Mouse (Mus musculus): ENCODE measurements around the gene Reln. TPM values are rescaled to one million over a fixed set of nuclear protein-coding genes. Genes with fewer than 3 reads are reported as not detected.

Reln gene
- total and polyA plus RNA-seq, 2 experiments, result 40.5 to 78.3 TPM

DNA sequence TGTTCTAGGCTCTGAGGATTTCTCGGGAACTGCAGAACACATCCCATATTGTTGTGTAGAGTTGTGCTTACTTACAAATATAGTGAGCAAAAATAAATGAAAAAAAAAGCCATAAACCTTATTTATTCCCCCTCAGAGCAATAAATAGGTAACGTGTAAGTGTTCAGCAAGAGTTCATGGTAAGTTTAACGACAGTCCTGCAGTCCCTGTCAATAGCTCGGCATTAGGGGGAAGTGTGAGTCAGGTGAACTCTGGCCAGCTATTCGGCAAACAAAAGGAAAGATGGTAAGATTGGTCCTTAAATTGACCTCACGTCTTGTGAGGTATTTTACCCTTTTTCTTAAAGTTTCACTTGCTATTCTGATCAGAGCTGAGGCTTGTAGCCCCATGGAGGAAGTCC lies 497.1 kb downstream of the Reln start:
- Histone ChIP-seq H3K36me3 (ENCODE audit: control insufficient read depth, insufficient read depth, low read length) (no peaks in the 10 kb centered on the region), H3K4me1 (ENCODE audit: control insufficient read depth, insufficient read depth, low read length) (no peaks in the 10 kb centered on the region), H3K4me3 (ENCODE audit: insufficient read depth, low read depth, low read length) (no peak overlapping the region), H3K27ac (replicated peaks; ENCODE audit: insufficient read depth, low read depth, low read length) (no peak overlapping the region), H3K79me2 (ENCODE audit: control insufficient read depth, insufficient read depth, low read length) (no peaks in the 10 kb centered on the region), H3K27me3 (ENCODE audit: control insufficient read depth, insufficient read depth, low read length) (no peaks in the 10 kb centered on the region), H3K9ac (ENCODE audit: low read depth, low read length) (no peak overlapping the region)
- DNase-seq (ENCODE audit: extremely low read depth, low read depth, low spot score), result no peak
- TF ChIP-seq POLR2A (IDR thresholded peaks at IDR 0.05; ENCODE audit: extremely low read depth, insufficient read depth, low read length) (no peak), CTCF (IDR thresholded peaks at IDR 0.05; ENCODE audit: low read depth, low read length) (no peak)
- 46% methylated on average over 6 of the region's 6 CpGs for whole genome bisulfite sequencing

DNA sequence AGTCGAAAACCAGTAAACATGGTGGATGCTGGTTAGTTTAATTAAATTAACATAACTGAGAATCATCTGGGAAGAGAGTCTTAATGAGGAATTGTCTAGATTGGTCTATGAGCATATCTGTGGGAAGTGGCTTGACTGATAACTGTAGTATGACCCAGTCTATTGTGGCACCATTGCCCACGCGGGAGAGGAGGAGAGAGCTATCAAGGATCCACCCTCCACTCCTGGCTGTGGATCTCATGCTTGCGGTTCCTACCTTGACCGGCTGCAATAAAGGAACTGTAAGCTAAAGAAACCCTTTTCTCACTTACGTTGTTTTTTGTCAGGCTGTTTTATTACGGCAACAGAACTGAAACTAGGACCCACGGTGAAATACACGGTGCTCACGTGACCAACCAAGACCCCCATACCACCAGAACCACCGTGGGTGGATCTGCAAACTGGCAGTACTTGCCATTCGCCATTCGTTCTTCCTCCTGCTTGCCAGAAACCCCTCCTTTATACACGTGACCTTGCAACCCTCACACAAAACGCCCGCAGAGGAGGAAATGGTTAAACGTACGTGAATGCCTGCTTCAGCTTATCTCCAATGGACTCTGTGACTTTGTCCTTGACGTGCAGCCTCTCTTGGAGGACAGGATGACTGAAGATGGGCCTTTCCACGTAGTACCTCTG lies 497.7 kb downstream of the Reln start:
- Histone ChIP-seq H3K79me2 (ENCODE audit: control insufficient read depth, insufficient read depth, low read length) (no peaks in the 10 kb centered on the region), H3K4me1 (ENCODE audit: control insufficient read depth, insufficient read depth, low read length) (no peaks in the 10 kb centered on the region), H3K4me3 (ENCODE audit: insufficient read depth, low read depth, low read length) (no peak overlapping the region), H3K36me3 (ENCODE audit: control insufficient read depth, insufficient read depth, low read length) (no peaks in the 10 kb centered on the region), H3K27ac (replicated peaks; ENCODE audit: insufficient read depth, low read depth, low read length) (no peak overlapping the region), H3K9ac (ENCODE audit: low read depth, low read length) (no peak overlapping the region), H3K27me3 (ENCODE audit: control insufficient read depth, insufficient read depth, low read length) (no peaks in the 10 kb centered on the region)
- TF ChIP-seq POLR2A (IDR thresholded peaks at IDR 0.05; ENCODE audit: extremely low read depth, insufficient read depth, low read length) (no peak), CTCF (IDR thresholded peaks at IDR 0.05; ENCODE audit: low read depth, low read length) (no peak)
- DNase-seq (ENCODE audit: extremely low read depth, low read depth, low spot score), result no peak
- 59% methylated on average over 20 of the region's 20 CpGs for WGBS

DNA sequence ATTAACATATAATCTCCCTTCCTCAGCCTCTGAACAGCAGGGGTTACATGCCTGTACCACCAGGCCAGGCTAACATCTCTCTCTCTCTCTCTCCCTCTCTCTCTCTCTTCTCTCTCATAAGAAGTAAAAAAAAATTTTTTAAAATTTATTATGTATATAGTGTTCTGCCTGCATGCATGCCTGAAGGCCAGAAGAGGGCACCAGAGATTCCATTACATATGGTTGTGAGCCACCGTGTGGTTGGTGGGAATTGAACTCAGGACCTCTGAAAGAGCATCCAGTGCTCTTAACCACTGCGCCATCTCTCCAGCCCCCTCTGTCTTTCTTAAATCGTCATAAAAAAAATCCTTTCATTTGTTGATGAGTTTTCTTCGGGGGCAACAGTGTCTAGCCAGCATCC lies 499.8 kb downstream of the Reln start:
- Histone ChIP-seq H3K79me2 (ENCODE audit: control insufficient read depth, insufficient read depth, low read length) (no peaks in the 10 kb centered on the region), H3K27me3 (ENCODE audit: control insufficient read depth, insufficient read depth, low read length) (no peaks in the 10 kb centered on the region), H3K4me1 (ENCODE audit: control insufficient read depth, insufficient read depth, low read length) (no peaks in the 10 kb centered on the region), H3K36me3 (ENCODE audit: control insufficient read depth, insufficient read depth, low read length) (no peaks in the 10 kb centered on the region), H3K4me3 (ENCODE audit: insufficient read depth, low read depth, low read length) (no peak overlapping the region), H3K27ac (replicated peaks; ENCODE audit: insufficient read depth, low read depth, low read length) (no peak overlapping the region), H3K9ac (ENCODE audit: low read depth, low read length) (no peak overlapping the region)
- no peak for TF ChIP-seq POLR2A (IDR thresholded peaks at IDR 0.05; ENCODE audit: extremely low read depth, insufficient read depth, low read length)
- TF ChIP-seq CTCF (IDR thresholded peaks at IDR 0.05; ENCODE audit: low read depth, low read length), result peak; percentile 35; the same call in 1 of the 2 replicates
- no peak for DNase-seq (ENCODE audit: extremely low read depth, low read depth, low spot score)
- WGBS, result 66% methylated on average over 4 of the region's 4 CpGs

Other genes starting within 250 kb of the Reln start
- 16.1 TPM in 2 replicates for gene Orc5, start 205.7 kb upstream of the Reln start, total RNA-seq (2014; rRNA removed)
- 1.7 and 2.2 TPM in 2 replicates for gene Orc5, start 205.7 kb upstream of the Reln start, polyA plus RNA-seq (2012; rRNA removed)

Measured in liver, adult 2 months (tissue).